Mouse (Mus musculus): ENCODE measurements around the gene Ebf4. TPM values are rescaled to one million over a fixed set of nuclear protein-coding genes. Genes with fewer than 3 reads are reported as not detected.

The Ebf4 gene
- polyA plus RNA-seq, 1 experiment from 2014 or later: 0.12 TPM

Other genes with a start within 250 kb of the Ebf4 start
- gene Tgm6, start 182.8 kb upstream of the Ebf4 start, polyA plus RNA-seq (2015; fragmentation: Nextera tagmentation; extraction: Ambion mirVana): not detected in 2 replicates
- gene Snrpb, start 115.8 kb upstream of the Ebf4 start, polyA plus RNA-seq (2015; fragmentation: Nextera tagmentation; extraction: Ambion mirVana): 686 and 699 TPM in 2 replicates
- gene Tmc2, start 100.0 kb upstream of the Ebf4 start, polyA plus RNA-seq (2015; fragmentation: Nextera tagmentation; extraction: Ambion mirVana): 0.05 TPM in 1 of 2 replicates, not detected in the other
- gene Nop56, start 20.7 kb upstream of the Ebf4 start, polyA plus RNA-seq (2015; fragmentation: Nextera tagmentation; extraction: Ambion mirVana): 322 and 360 TPM in 2 replicates
- gene Idh3b, start 10.6 kb upstream of the Ebf4 start, polyA plus RNA-seq (2015; fragmentation: Nextera tagmentation; extraction: Ambion mirVana): 134 and 146 TPM in 2 replicates
- gene Cpxm1, start 102.4 kb downstream of the Ebf4 start, polyA plus RNA-seq (2015; fragmentation: Nextera tagmentation; extraction: Ambion mirVana): 4.8 and 4.9 TPM in 2 replicates
- gene Gm28372, start 110.1 kb downstream of the Ebf4 start, polyA plus RNA-seq (2015; fragmentation: Nextera tagmentation; extraction: Ambion mirVana): not detected in 2 replicates
- not detected in 2 replicates for gene 1700020A23Rik, start 110.1 kb downstream of the Ebf4 start, polyA plus RNA-seq (2015; fragmentation: Nextera tagmentation; extraction: Ambion mirVana)
- gene Tmem239, start 111.3 kb downstream of the Ebf4 start, polyA plus RNA-seq (2015; fragmentation: Nextera tagmentation; extraction: Ambion mirVana): not detected in 2 replicates
- gene Vps16, start 129.2 kb downstream of the Ebf4 start, polyA plus RNA-seq (2015; fragmentation: Nextera tagmentation; extraction: Ambion mirVana): 97.7 and 101 TPM in 2 replicates
- 6.5 and 8.0 TPM in 2 replicates for gene Pced1a, start 129.5 kb downstream of the Ebf4 start, polyA plus RNA-seq (2015; fragmentation: Nextera tagmentation; extraction: Ambion mirVana)
- 73.8 and 85.4 TPM in 2 replicates for gene Ptpra, start 155.1 kb downstream of the Ebf4 start, polyA plus RNA-seq (2015; fragmentation: Nextera tagmentation; extraction: Ambion mirVana)

Data from thymus, postnatal 0 days (tissue).